Mouse (Mus musculus) myocyte (in vitro differentiated cells): Measurements from ENCODE around the gene H2al1h.

Source experiments
- E2F4 ChIP-seq: IDR thresholded peaks from one replicate; pipeline ENCODE4 v1.6.1; 2011; ENCODE audit warnings: mild to moderate bottlenecking, control low read depth, moderate library complexity; ENCODE audit not compliant: insufficient read depth
- POLR2AphosphoS2 ChIP-seq: IDR thresholded peaks from one replicate; pipeline ENCODE4 v1.6.1; 2011; ENCODE audit warnings: low read depth, control low read depth; ENCODE audit not compliant: insufficient read length

DNA sequence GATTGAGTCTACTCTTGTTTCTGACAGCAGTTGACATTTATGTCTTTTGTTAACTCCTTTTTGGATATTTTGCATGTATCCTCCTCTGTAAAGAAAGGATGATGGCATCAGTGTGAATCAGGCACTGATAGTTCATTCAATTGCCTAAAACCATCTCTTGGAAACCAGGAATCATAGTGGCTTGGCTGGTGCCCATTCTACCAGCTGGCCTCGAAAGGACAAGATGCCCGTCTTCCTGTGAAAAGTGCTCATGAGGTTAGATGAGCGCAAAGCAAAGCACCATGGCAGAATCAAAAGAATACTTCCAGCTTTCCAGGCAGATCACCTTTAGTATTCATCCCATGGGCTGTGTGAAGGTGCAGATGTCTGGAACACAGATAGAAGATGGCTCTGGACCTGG, 25.5 kb downstream of the H2al1h start:
- TF ChIP-seq E2F4, result no peak
- no peak for TF ChIP-seq POLR2AphosphoS2
